ENCODE assay signal across 9 mouse cellular contexts in genomic region chr2:173026688-173027131, GRCm38 (mm10). TPM values are rescaled to one million over a fixed set of nuclear protein-coding genes. Genes with fewer than 3 reads are reported as not detected.
DNase-seq lines count a peak whose midpoint lies in the region; ATAC-seq and TF ChIP-seq lines count a peak whose summit lies in the region.
"Had no signal": no experiment of that assay in that cellular context is flagged by ENCODE, and none has a peak within 500 bp of the region (broad histone marks: within the 10 kb centered on the region; RNA-seq: fewer than 3 reads in every experiment).

No protein-coding gene starts in this region.

- peak overlapping the region; percentile 16 for H3K27ac ChIP-seq in CH12.LX (ENCODE audit: insufficient read depth, low read depth)
- H3K27ac ChIP-seq in limb, embryonic 13.5 days, result peak overlapping the region; percentile 55; the same call in 1 of the 2 replicates
- H3K27ac ChIP-seq in forebrain, postnatal 0 days (ENCODE audit: low read depth, low read length), result no peak overlapping the region

- ATAC-seq in erythroblast, adult 5-6 weeks (replicated peaks; ENCODE audit: low FRiP score, poor library complexity, severe bottlenecking), result no peak
- ATAC-seq in limb, embryonic 13.5 days (ENCODE audit: low FRiP score, low read depth), result no peak
- ATAC-seq in forebrain, postnatal 0 days, result no peak
- ATAC-seq: forebrain, embryonic 14.5 days had no signal

- peaks cover 82% of the 10 kb centered on the region for H3K4me1 ChIP-seq in erythroblast, embryonic 14.5 days (ENCODE audit: control insufficient read depth)
- H3K4me1 ChIP-seq in CH12.LX (ENCODE audit: control insufficient read depth in 1 of 2, insufficient read depth in 2 of 2), result peaks cover 48 to 70% of the 10 kb centered on the region in 2 experiments
- H3K4me1 ChIP-seq in limb, embryonic 13.5 days, result peaks cover 54% of the 10 kb centered on the region
- H3K4me1 ChIP-seq in forebrain, postnatal 0 days (ENCODE audit: insufficient read depth), result peaks cover 4% of the 10 kb centered on the region

- peaks cover 99% of the 10 kb centered on the region for H3K36me3 ChIP-seq in erythroblast, embryonic 14.5 days (ENCODE audit: control insufficient read depth)
- peaks cover 54 to 86% of the 10 kb centered on the region in 2 experiments for H3K36me3 ChIP-seq in CH12.LX (replicated peaks in 1 of 2; ENCODE audit: control insufficient read depth in 1 of 2, insufficient read depth in 1 of 2, low read length in 1 of 2)
- peaks cover 67% of the 10 kb centered on the region for H3K36me3 ChIP-seq in limb, embryonic 13.5 days
- no peaks in the 10 kb centered on the region for H3K36me3 ChIP-seq in myocyte (ENCODE audit: control insufficient read depth, insufficient read depth)
- H3K36me3 ChIP-seq in forebrain, postnatal 0 days (ENCODE audit: insufficient read depth), result peaks cover 18% of the 10 kb centered on the region; the same call in 1 of the 2 replicates

- TF ChIP-seq EP300 in CH12.LX (IDR thresholded peaks at IDR 0.05; ENCODE audit: low read length), result peak; percentile 54; the same call in 1 of the 2 replicates

- peak overlapping the region; percentile 68 for H3K4me3 ChIP-seq in erythroblast, embryonic 14.5 days (replicated peaks)
- peak overlapping the region in 2 of 3 experiments; percentile 1 to 2 for H3K4me3 ChIP-seq in CH12.LX (replicated peaks in 1 of 3; ENCODE audit: low read depth in 2 of 3, low read length in 2 of 3, poor library complexity in 1 of 3)
- H3K4me3 ChIP-seq in limb, embryonic 13.5 days, result peak overlapping the region; percentile 2; the same call in 1 of the 2 replicates
- no peak overlapping the region for H3K4me3 ChIP-seq in myocyte
- no peak overlapping the region for H3K4me3 ChIP-seq in forebrain, postnatal 0 days (ENCODE audit: low read depth, low read length)

- H3K79me2 ChIP-seq in CH12.LX (replicated peaks; ENCODE audit: control insufficient read depth, extremely low read depth, insufficient read depth, poor library complexity, severe bottlenecking) (peaks cover 24% of the 10 kb centered on the region), myocyte (ENCODE audit: control insufficient read depth, insufficient read depth) (peaks cover 34% of the 10 kb centered on the region)

- H3K27me3 ChIP-seq in erythroblast, embryonic 14.5 days (ENCODE audit: control insufficient read depth), result no peaks in the 10 kb centered on the region; the same call in 1 of the 2 replicates
- no peaks in the 10 kb centered on the region for H3K27me3 ChIP-seq in CH12.LX (replicated peaks)
- no peaks in the 10 kb centered on the region for H3K27me3 ChIP-seq in limb, embryonic 13.5 days
- H3K27me3 ChIP-seq in myocyte (ENCODE audit: control insufficient read depth, insufficient read depth, insufficient read length), result no peaks in the 10 kb centered on the region
- H3K27me3 ChIP-seq in forebrain, postnatal 0 days (ENCODE audit: insufficient read depth, low read length), result no peaks in the 10 kb centered on the region

- H3K4me2 ChIP-seq in CH12.LX (ENCODE audit: insufficient read depth, low read depth, poor library complexity, severe bottlenecking) (peak overlapping the region; percentile 24), myocyte (ENCODE audit: low read depth) (peak overlapping the region; percentile 88)
- H3K4me2 ChIP-seq in limb, embryonic 13.5 days (replicated peaks), result peak overlapping the region; percentile 30
- H3K4me2 ChIP-seq in forebrain, postnatal 0 days (ENCODE audit: low read depth), result no peak overlapping the region

- no peak; the same call in 1 of the 2 replicates for TF ChIP-seq RAD21 in CH12.LX (IDR thresholded peaks at IDR 0.05; ENCODE audit: low read depth, low read length)

- no peak overlapping the region for H3ac ChIP-seq in myocyte (ENCODE audit: control insufficient read depth, insufficient read length)

- peaks cover 4% of the 10 kb centered on the region for H3K9me3 ChIP-seq in erythroblast, embryonic 14.5 days (ENCODE audit: control insufficient read depth, low read length)
- no peaks in the 10 kb centered on the region for H3K9me3 ChIP-seq in CH12.LX (replicated peaks; ENCODE audit: low read length)
- no peaks in the 10 kb centered on the region for H3K9me3 ChIP-seq in limb, embryonic 13.5 days
- no peaks in the 10 kb centered on the region for H3K9me3 ChIP-seq in forebrain, postnatal 0 days (ENCODE audit: low read length)

- H3K9ac ChIP-seq in CH12.LX (ENCODE audit: insufficient read depth, low read depth), result no peak overlapping the region
- H3K9ac ChIP-seq in limb, embryonic 13.5 days, result peak overlapping the region; percentile 31
- no peak overlapping the region for H3K9ac ChIP-seq in forebrain, postnatal 0 days

- WGBS in limb, embryonic 13.5 days, result 69% methylated on average over 3 of the region's 3 CpGs
- WGBS in forebrain, postnatal 0 days, result 80% methylated on average over 3 of the region's 3 CpGs

- DNase-seq in CH12.LX (ENCODE audit: extremely low read depth), result peak; percentile 71
- no peak for DNase-seq in yolk sac, embryonic 10.5 days (ENCODE audit: low spot score)
- no peak for DNase-seq in forebrain, postnatal 0 days
- no peak for DNase-seq in kidney, postnatal 4 days

- dilution Hi-C loops in CH12.LX (cut with MboI; ENCODE audit: extremely low pct_ligation_motif_present, extremely low pct_unique_long_range_greater_than_20kb, low sequenced_read_pairs), result no loop called here

- TF ChIP-seq CTCF in CH12.LX (conservative IDR thresholded peaks at IDR 0.05 in 1 of 2, IDR thresholded peaks at IDR 0.05 in 1 of 2; ENCODE audit: low read depth in 2 of 2, low read length in 2 of 2), result no peak
- TF ChIP-seq CTCF in forebrain, postnatal 0 days (IDR thresholded peaks at IDR 0.05; ENCODE audit: low read depth), result no peak

- in situ Hi-C loops in CH12.LX (cut with MboI; ENCODE audit: low pct_ligation_motif_present, low pct_unique_long_range_greater_than_20kb, low sequenced_read_pairs), result no loop called here

- no peak for TF ChIP-seq POLR2A in CH12.LX (IDR thresholded peaks at IDR 0.05; ENCODE audit: low read depth, low read length)
- TF ChIP-seq POLR2A in myocyte (IDR thresholded peaks at IDR 0.05; ENCODE audit: insufficient read length, low read depth), result no peak

TF ChIP-seq in CH12.LX, 34 proteins besides CTCF, POLR2A, EP300 and RAD21 (continues in another document):
- TF ChIP-seq NELFE (IDR thresholded peaks at IDR 0.05; ENCODE audit: low read depth, low read length) (no peak), SIN3A (IDR thresholded peaks at IDR 0.05; ENCODE audit: low read length) (no peak; the same call in 1 of the 2 replicates), BHLHE40 (IDR thresholded peaks at IDR 0.05; ENCODE audit: low read depth, low read length) (peak; percentile 74), RCOR1 (conservative IDR thresholded peaks at IDR 0.05; ENCODE audit: low read depth, low read length) (no peak), NRF1 (IDR thresholded peaks at IDR 0.05; ENCODE audit: low read depth, low read length) (no peak), ZNF384 (IDR thresholded peaks at IDR 0.05; ENCODE audit: low read depth, low read length) (no peak), MAX (IDR thresholded peaks at IDR 0.05; ENCODE audit: low read length) (peak; percentile 70)

TF ChIP-seq in myocyte, 11 proteins besides CTCF, POLR2A, EP300 and RAD21:
- TF ChIP-seq MYOG (IDR thresholded peaks at IDR 0.05; ENCODE audit: control insufficient read depth in 1 of 3, insufficient read depth in 1 of 3, insufficient read length in 2 of 3, low read depth in 2 of 3), result peak; percentile 50 to 92 (median 61)
- TF ChIP-seq MYOD1 (IDR thresholded peaks at IDR 0.05; ENCODE audit: control insufficient read depth in 1 of 3, insufficient read length in 2 of 3, low read depth in 2 of 3), result peak in 2 of 3 experiments; percentile 81 to 89
- TF ChIP-seq TCF12 (IDR thresholded peaks at IDR 0.05; ENCODE audit: insufficient read depth, poor library complexity, severe bottlenecking), result no peak
- TF ChIP-seq E2F4 (IDR thresholded peaks at IDR 0.05; ENCODE audit: insufficient read depth), result no peak
- TF ChIP-seq SRF (IDR thresholded peaks at IDR 0.05; ENCODE audit: control insufficient read depth, insufficient read length, low read depth), result no peak
- TF ChIP-seq POLR2AphosphoS2 (IDR thresholded peaks at IDR 0.05; ENCODE audit: insufficient read length, low read depth), result peak; percentile 25
TF ChIP-seq in myocyte: peak in this region for 3.

RNA-seq across cellular contexts. Expression of gene Rbm38, which starts 6.4 kb away (rescaled TPM):
- polyA plus RNA-seq in erythroblast, embryonic 14.5 days (2012), result 548 and 594 TPM in 2 replicates
- 1,075 and 1,106 TPM in 2 replicates for total RNA-seq in erythroblast, adult 5-6 weeks (2015; ENCODE audit: low replicate concordance)
- 502 and 855 TPM in 2 replicates for total RNA-seq in erythroblast, adult 5-6 weeks (2017; ENCODE audit: low replicate concordance)
- total RNA-seq in CH12.LX (2012; rRNA removed) (19.4 and 20.7 TPM in 2 replicates), CH12.LX (2014; rRNA removed) (11.3 and 14.4 TPM in 2 replicates)
- polyA plus RNA-seq in CH12.LX (2012; ENCODE audit: insufficient read length, low read depth) (83.9 and 85.4 TPM in 2 replicates), myocyte (2012; fragmentation: generic; extraction: Trizol) (124 TPM)
- polyA plus RNA-seq in limb, embryonic 13.5 days (2015; fragmentation: Nextera tagmentation; extraction: Ambion mirVana), result 28.3 and 29.0 TPM in 2 replicates
- 5.9 and 6.6 TPM in 2 replicates for total RNA-seq in forebrain, postnatal 0 days (2014; rRNA removed)
- polyA plus RNA-seq in forebrain, postnatal 0 days (2015; fragmentation: Nextera tagmentation; extraction: Ambion mirVana), result 11.0 and 14.5 TPM in 2 replicates

RNA-seq across cellular contexts. Expression of gene Rae1, which starts 26.8 kb away (rescaled TPM):
- polyA plus RNA-seq in erythroblast, embryonic 14.5 days (2012), result 3.4 and 3.7 TPM in 2 replicates
- total RNA-seq in erythroblast, adult 5-6 weeks (2015; ENCODE audit: low replicate concordance), result 46.4 and 52.5 TPM in 2 replicates
- 59.4 and 91.0 TPM in 2 replicates for total RNA-seq in erythroblast, adult 5-6 weeks (2017; ENCODE audit: low replicate concordance)
- total RNA-seq in CH12.LX (2012; rRNA removed), result 86.3 and 97.7 TPM in 2 replicates
- total RNA-seq in CH12.LX (2014; rRNA removed), result 114 and 115 TPM in 2 replicates
- polyA plus RNA-seq in CH12.LX (2012; ENCODE audit: insufficient read length, low read depth), result 86.1 and 95.0 TPM in 2 replicates
- 148 and 155 TPM in 2 replicates for polyA plus RNA-seq in limb, embryonic 13.5 days (2015; fragmentation: Nextera tagmentation; extraction: Ambion mirVana)
- 68.4 TPM for polyA plus RNA-seq in myocyte (2012; fragmentation: generic; extraction: Trizol)
- 103 and 108 TPM in 2 replicates for total RNA-seq in forebrain, postnatal 0 days (2014; rRNA removed)
- 150 and 161 TPM in 2 replicates for polyA plus RNA-seq in forebrain, postnatal 0 days (2015; fragmentation: Nextera tagmentation; extraction: Ambion mirVana)

RNA-seq across cellular contexts. Expression of gene Spo11, which starts 49.2 kb away (rescaled TPM):
- 0.02 TPM in 1 of 2 replicates, not detected in the other for polyA plus RNA-seq in erythroblast, embryonic 14.5 days (2012)
- not detected in 2 replicates for total RNA-seq in erythroblast, adult 5-6 weeks (2015; ENCODE audit: low replicate concordance)
- not detected in 2 replicates for total RNA-seq in erythroblast, adult 5-6 weeks (2017; ENCODE audit: low replicate concordance)
- total RNA-seq in CH12.LX (2012; rRNA removed) (0.13 and 0.34 TPM in 2 replicates), CH12.LX (2014; rRNA removed) (not detected in 2 replicates)
- polyA plus RNA-seq in CH12.LX (2012; ENCODE audit: insufficient read length, low read depth) (0.08 and 0.16 TPM in 2 replicates), myocyte (2012; fragmentation: generic; extraction: Trizol) (not detected)
- 1.4 and 1.5 TPM in 2 replicates for polyA plus RNA-seq in limb, embryonic 13.5 days (2015; fragmentation: Nextera tagmentation; extraction: Ambion mirVana)
- 1.1 and 1.3 TPM in 2 replicates for total RNA-seq in forebrain, postnatal 0 days (2014; rRNA removed)
- 0.92 and 1.1 TPM in 2 replicates for polyA plus RNA-seq in forebrain, postnatal 0 days (2015; fragmentation: Nextera tagmentation; extraction: Ambion mirVana)

Comparison
In these comparisons a context has a peak if more than half of its experiments do, and no peak if none do; other contexts are left out.
1. H3K4me3 ChIP-seq: peak in erythroblast, embryonic 14.5 days (single experiment), CH12.LX (2 of 3) and limb, embryonic 13.5 days (single experiment); none in myocyte (single experiment) and forebrain, postnatal 0 days (single experiment).
2. RNA of gene Rae1, which starts 26.8 kb away (polyA plus RNA-seq): 150 to 161 TPM in forebrain, postnatal 0 days, 148 to 155 TPM in limb, embryonic 13.5 days, 86.1 to 95.0 TPM in CH12.LX and 68.4 TPM in myocyte (single experiment); 3.4 to 3.7 TPM in erythroblast, embryonic 14.5 days; every median in the first group is over 10 times any median in the second.